Mouse (Mus musculus): ENCODE measurements around the gene Best2.

Gene Best2

GRCm38 (mm10) chr8:84981644-84982498 lies 32.5 kb downstream of the Best2 start:
- DNase-seq: peak; percentile 43 to 50

GRCm38 (mm10) chr8:84980622-84981358 lies 33.5 kb downstream of the Best2 start:
- DNase-seq: peak; percentile 84 to 86

DNA sequence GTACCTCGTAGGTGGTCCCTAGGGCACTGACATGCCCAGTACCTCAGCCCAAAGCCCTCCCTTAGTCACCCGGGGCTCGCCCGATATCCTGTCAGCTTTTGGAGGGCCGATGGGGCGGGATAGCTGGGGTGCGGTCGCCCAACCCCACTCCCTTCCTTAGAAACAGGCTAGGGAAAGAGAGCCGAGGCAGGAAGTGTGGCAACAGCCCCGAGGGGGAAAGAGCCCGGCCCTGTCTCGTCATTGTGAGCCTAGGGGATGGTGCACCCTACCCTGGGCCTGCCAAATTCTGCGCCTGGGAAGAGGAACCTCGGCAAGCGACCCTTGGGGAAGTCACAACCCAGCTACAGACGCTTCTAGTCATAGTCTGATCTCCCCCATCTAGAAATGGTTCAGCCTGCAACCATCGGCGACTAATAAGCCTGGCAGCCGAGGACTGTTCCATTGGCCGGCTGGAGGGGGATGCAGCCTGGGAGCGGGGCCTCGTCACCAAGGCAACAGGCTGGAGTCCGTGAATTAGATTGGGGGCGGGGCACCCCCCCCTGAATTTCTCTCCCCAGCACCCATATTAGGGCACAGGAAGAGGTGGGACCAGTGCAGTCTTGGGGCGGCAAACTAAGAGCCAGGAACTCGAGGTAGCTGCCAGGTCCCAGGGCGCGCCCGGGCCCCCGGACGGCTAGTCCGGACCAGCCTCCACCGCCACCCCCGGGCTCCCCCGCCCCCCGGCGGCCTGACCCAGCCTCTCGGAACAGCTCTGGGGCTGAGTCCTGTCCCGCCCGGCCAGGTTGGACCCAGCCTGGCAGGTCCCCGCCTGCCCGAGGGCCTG lies 34.5 kb downstream of the Best2 start:
- peak; percentile 89 to 93 for DNase-seq

DNA sequence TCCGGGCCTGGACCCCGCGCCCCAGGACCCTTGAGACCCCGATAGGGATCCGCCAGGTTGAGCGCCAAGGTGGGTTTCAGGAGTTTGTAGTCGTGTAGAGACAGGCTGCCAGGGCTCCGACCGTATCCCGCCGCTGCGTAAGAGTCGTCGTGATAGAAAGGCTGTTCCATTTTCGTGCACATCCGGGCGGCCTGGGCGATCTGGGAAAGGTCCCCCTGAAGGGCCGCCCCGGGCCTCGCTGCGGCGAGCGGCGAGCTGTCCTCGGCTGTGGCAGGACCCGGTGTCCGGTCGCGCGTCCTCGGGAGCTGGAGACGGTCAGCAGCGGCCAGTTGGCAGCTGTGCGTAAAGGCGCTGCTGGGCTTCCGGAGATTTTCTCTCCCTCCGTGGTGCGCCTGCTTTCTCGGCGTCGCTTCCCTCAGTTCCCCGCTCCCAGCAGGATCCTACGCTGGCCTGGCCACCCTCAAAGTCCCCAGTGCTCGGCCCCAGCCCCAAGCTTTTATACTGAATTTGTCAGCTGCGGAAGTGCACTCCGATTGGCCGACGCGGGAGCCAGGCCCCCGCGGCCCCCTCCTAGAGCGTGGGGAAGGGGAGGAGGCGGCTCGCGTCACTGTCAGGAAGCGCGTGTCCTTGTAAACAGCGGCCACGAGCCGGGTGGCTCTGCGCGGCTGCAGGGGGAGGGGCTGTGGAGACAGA lies 35.9 kb downstream of the Best2 start, which contains the start of gene Junb:
TSS of gene Junb (minus strand) at position 471 of the 693 bp plus-strand sequence.
- DNase-seq: peak; percentile 85 to 90

DNA sequence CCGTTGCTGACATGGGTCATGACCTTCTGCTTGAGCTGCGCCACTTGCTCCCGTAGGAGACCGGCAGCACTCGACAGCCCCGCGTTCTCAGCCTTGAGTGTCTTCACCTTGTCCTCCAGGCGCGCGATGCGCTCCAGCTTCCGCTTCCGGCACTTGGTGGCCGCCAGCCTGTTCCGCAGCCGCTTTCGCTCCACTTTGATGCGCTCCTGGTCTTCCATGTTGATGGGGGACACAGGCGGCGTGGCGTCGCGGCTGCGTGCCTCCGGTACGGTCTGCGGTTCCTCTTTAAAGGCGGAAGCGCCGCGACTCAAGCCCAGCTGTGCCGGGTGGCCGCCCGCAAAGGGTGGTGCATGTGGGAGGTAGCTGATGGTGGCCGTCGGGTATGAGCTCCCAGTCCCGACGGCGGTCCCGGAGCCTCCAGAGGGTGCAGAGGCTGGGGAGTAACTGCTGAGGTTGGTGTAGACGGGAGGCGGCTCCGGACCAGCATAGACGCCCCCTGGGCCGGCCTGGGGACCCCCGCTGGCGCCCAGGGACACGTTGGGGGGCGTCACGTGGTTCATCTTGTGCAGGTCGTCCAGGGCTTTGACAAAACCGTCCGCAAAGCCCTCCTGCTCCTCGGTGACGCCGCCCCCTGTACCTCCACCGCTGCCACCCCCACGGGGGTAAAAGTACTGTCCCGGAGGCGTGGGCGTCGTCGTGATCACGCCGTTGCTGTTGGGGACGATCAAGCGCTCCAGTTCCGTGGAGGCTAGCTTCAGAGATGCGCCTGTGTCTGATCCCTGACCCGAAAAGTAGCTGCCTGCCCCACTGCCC lies 36.7 kb downstream of the Best2 start:
- DNase-seq: peak; percentile 56 to 69

GRCm38 (mm10) chr8:84976763-84977434 lies 37.4 kb downstream of the Best2 start:
- peak; percentile 45 to 55 for DNase-seq

DNA sequence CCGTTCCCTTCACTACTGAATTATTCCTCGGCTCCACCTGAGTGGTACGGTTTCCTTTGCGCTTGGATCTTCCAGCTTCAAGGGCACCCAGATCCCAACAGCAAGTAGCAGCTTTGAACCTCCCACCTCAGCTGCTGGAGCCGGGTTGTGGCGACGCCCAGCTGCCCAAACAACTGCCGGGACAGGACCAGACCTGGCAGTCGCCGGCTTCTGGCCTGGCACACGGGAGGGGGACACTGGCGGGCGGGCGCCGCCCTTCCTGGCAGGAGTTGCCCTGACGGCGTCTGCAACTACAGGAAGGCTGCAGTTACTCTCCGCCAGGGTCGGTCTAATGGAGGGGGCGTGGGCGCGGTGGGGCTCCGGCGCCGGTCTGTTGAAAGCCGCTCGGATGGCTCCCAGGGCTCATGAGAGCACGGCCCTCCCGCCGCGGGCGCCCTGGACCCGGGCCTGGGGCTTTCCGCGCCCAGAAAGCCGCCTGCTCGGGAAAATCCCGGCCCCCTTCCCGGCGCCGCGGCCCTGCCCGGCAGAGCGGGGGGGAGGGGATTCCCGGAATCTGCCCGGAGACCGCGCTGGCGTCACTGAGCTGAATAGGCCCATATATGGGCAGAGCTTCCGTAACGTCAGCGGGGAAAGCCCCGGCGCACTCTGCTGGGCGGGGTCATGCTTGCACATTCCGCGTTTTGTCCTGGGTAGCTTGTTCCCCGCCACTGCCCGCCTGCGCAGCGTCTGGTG lies 38.1 kb downstream of the Best2 start:
- DNase-seq: peak; percentile 97

DNA sequence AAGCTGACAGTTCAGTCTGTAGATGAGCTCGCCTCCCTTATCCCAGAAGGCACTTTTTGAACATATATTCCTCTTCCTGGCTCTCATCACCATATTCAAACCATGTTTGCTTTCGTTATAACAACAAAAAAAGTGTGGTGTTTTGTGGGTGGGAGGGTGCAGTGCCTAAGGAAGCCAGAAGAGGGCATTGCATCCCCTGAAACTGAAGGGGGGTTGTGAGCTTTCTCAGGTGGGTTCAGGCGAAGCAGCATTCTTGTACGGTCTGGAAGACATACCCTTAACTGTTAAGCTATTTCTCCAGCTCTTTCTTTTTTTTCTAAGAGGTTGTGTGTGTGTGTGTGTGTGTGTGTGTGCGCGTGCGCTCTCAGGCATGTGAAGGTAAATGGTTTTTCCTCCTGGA lies 38.9 kb downstream of the Best2 start:
- peak; percentile 78 to 85 for DNase-seq

GRCm38 (mm10) chr8:84974543-84975142 lies 39.7 kb downstream of the Best2 start:
- DNase-seq: no peak

DNA sequence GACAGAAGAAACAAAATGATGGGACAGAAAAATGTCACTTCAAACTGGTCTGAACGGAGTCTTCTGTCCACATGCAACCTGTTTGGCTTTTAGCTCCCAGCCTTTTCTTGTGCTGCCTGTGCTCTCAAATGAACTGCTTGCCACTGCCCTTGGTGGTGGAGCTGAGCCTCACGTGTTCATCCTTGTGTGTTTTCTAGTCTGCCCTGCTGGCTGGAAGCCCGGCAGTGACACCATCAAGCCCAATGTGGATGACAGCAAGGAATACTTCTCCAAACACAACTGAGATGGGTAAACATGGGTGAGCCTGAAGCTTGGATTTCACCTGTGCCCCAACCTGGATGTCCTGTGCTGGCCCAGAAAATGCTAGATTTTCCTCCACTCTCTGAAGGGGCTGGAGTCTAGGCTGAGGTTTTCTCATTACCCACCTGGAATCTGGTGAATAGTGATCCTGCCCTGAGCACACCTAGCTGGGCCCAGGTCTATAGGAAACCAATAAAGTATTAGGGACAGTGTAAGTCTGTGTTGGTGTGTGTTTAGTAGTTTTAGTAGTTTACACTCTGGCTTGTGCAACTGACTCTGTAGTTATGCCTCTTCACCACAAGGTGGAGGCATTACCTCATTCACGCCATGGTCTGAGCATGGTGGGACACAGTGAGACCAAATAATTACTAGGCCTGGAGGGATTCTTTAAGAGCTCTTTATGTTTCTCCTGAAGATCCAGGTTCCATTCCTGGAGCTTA lies 40.4 kb downstream of the Best2 start:
- DNase-seq: peak; percentile 67 to 74

DNA sequence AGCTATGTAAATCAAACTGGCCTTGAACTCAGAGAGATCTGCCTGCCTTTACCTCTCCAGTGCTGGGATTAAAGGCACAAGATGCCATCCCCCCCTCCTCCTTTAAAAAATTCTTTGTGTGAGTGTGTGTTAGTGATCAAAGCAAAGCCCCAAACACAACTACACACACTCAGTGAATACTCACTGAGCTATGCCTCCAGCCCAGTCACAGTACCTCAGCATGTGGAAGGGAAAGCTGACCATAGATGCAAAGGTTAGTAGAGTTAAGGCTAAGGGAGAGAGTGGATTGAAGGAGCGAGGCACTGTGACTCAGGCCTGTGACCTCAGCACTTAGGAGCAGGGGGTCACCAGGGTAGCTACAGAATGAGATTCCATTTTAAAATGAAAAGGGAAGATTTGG lies 41.3 kb downstream of the Best2 start:
- DNase-seq: no peak

- DNase-seq: no peak
Measured at GRCm38 (mm10) chr8:84970913-84971312, 43.4 kb downstream of the Best2 start.

DNA sequence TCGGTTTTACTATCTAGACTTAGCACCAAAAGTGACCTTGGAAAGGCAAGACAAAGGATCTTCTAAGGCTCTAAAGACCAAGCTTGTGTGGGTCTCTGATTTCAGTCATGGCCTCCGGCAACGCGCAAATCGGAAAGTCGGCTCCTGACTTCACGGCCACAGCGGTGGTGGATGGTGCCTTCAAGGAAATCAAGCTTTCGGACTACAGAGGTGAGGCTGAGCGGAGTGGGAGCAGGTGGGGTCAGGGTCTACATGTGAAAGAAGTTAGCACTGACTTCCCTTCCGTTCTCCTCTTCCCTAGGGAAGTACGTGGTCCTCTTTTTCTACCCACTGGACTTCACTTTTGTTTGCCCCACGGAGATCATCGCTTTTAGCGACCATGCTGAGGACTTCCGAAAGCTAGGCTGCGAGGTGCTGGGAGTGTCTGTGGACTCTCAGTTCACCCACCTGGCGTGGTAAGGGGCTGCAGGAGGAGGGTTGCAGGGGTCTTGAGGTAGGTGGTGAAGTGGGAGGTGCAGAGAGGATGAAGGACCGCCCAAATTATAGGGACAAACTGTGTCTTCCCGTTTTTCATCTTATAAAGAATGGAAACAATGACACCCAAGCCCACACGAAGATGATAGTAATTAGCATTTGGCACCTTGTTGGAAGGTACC lies 44.1 kb downstream of the Best2 start:
- no peak for DNase-seq

DNA sequence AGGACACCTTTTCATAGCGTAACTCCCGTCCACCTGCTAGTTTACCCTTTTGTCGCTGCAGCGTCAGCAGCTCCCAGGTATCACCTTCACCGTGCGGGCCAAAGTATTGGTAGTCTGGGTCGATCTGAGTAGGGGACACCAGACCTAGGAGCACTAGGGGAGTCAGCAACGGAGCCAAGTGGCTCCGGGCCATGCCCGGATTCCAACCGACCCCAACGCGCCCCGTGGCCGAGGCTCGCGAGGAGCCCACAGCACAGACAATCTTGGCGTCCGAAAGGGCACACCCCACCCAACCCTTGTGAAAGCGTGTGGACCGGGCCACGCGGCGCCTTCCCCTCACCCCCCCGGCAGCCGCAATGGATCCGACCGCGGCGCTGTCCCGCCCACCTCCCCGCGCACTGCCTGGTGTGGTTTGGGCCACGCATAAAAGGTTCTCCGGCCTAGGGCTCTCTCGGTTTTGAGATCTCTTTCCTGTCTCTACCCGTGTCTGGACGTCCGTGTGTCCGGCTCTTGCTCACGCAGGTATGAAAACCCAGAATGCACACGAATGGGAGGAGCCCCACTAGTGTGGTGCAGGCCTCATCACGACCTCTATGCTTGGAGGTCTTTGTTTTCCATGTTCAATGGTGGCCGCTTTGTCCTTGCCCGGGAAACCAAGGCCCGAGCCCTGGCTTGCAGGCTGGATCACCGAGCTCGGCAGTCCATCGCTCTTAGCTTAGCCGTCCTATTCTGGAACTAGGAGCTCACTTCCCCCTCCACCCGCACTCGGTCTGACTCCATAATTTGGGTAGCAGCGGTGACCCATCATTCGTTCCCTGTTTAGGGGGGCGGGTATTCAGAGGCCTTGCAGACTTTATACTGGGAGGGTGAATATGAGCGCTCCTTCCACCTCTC lies 44.8 kb downstream of the Best2 start, which contains the start of the genes Gm49661, Prdx2 and Rnaseh2a:
TSS of gene Gm49661 (minus strand) at position 193 of the 894 bp plus-strand sequence.
TSS of gene Prdx2 (plus strand) at position 347 of the 894 bp plus-strand sequence.
TSS of gene Rnaseh2a (minus strand) at position 527 of the 894 bp plus-strand sequence.
- peak; percentile 90 to 92 for DNase-seq

DNA sequence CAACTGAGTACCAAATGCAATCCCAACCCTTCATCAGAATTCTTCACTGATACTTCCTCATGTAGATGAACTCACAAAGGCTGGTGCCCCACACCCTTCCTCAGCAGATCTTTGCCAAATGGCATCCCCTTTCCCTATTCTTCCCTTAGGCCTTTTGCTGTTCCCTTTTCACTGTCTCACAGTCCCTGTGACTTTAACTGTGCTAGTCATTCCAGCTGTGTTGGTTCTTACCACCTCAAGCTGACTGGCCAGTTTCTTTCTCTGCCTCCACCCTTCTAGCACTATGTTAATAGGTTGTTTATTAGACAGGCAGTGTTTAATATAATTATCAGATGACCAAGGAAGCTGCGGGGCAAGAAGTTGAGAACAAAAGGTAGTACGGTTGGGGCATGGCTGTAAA lies 45.7 kb downstream of the Best2 start:
- no peak for DNase-seq

DNA sequence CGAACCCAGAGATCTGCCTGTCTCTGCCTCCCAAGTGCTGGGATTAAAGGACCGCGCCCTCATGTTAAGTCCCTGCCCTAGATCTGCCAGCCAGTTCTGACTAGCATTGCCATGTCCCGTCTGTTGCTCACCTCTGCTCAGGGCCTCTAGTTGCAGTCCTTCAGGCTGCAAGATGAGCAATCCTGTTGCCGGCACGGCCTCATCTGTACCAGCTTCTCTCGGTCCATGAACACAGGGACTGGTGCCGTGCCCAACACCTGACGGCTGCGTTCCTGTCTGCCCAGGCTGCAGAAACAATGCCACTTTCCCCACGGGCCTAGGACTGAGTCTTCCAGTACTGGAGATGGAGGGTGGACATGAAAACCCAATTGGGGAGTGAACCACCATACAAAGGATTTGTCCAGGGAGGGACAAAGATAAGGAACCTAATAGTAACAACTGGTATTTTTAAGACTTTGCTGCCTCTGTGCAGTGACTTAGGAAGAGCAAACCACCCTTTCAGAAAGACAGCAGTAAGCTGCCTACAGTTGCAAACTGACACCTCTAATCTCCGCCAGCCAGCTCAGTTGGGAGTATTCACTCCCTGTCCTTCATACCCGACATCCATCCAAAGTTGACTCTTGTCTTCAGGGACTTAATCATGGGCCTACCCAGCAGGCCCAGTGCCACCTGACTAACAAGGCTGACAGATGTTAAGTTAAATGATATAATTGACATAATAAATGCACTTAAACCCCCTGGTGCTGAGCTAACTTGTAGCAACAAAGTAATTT lies 46.6 kb downstream of the Best2 start:
- no peak for DNase-seq

Data from cerebellum, postnatal 10 days (tissue).